Mouse (Mus musculus): ENCODE measurements around the gene Gripap1. TPM values are rescaled to one million over a fixed set of nuclear protein-coding genes. Genes with fewer than 3 reads are reported as not detected.
"Not testable (repeated sequence)": the region's sequence is repeated elsewhere in the genome, so short reads cannot be mapped to it uniquely, and the experiment has no call there.

Gene Gripap1
- 10 to 100 TPM; 15.3 to 22.7 TPM for total RNA-seq (2021)
- long read RNA-seq, experiment 1, transcript Gripap1-203 (26 exons, 3,015 nt), result major isoform, 6 of 18 reads
- long read RNA-seq, experiment 1, partial matches to known transcripts, result 3 of 18 reads
- long read RNA-seq, experiment 1, other reads (novel, unspliced or antisense), result 5 of 18 reads
- long read RNA-seq, experiment 2, transcript Gripap1-203 (26 exons, 3,015 nt), result major isoform, 6 of 21 reads
- long read RNA-seq, experiment 2, partial matches to known transcripts, result 2 of 21 reads
- long read RNA-seq, experiment 2, other reads (novel, unspliced or antisense), result 11 of 21 reads

DNA sequence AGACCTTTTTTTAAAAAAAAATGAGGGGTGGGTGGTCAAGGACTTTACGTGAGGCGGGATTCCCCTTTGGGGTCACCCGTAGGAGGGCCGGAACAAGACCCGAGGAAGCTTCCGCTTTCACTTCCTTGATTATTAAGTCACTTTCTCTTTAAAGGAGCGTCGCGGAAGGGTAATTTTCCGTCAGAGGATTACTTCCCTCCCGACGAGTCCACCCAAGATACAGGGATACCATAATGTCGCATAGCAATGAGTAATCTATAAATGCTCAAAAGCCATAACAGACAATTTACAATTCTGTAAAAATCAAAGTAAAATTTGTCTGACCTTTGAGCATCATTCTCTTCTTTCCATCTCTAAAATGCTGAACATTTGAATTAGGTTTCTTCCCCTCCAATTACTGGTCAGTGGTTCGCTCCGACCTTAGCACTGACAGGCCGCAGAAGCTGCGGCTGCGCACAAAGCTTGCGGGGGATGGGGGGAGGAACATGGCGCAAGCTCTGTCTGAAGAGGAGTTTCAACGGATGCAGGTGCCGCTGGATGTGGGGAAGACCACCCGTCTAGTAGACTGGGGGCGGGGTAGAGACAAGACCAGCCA, at the start of gene Gripap1:
Gene Gripap1, plus strand, starts transcription at position 224 of the 595 bp plus-strand sequence.
- DNase-seq, result peak; percentile 64

DNA sequence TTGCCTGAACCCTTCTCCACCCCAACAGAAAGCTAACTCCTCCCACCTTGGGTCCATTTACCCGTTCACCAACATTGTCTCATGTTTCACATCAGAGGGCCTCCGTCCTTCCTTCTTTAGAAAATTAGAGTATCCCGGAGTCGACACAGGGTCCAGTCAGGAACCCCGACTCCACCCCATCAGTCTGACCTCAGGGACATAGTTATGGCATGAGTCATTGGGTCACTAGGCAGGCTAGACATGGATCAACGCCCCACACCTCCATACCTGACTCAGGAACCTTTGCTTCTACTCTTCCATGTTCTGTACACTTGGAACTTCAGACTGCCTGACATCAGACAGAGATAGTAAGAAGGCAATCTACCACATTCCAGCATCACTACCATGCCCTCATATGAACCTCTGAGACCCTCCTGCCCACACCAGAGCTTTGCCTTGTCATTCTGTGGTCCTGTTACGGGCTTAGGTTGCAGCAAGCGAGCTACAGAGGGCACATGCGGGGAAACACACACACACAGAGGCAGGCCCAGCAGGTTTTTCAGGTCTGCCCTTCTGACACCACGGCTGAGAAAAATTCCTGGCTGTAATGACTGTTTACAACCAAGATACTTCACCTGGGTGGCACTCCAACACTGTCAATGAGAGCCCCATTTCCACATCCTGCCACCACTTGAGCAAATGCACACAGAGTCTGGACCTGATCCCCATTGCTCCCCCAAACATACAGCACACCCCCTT, 49.3 kb upstream of the Gripap1 start:
- DNase-seq, result no peak

DNA sequence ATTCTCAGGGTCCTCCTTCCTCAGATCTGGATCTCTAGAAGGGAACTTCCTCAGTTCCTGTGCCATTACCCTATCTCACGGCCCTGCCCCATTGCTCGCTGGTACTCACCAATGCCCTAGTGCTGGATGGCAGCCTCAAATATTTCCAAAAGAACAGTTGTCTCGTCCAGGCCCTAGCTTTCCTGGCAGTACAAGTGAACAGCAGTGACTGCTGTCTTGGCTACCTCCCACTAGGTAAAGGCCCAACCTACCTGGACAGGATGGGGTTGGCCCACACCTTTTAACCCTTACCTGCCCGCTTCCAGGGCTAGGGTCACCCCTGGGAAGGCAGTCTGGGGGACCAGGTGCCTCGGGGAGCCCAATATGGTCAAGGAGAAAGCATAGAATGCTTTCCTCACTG, 48.5 kb upstream of the Gripap1 start:
- no peak for DNase-seq

DNA sequence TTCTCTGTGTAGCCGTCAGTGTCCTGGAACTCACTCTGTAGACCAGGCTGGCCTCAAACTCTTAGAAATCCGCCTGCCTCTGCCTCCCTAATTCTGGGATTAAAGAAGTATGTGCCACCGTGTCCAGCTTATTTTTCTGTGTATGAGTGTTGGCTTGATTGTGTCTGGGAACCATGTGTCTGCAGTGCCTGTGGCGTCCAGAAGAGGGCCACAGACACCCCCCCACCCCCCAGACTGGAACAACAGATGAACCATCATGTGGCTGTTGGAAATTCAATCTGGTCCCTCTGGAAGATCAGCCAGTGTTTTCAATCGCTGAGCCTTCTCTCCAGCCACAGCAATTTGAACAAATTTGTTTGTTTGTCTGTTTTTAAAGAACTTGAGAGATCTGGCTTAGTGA, 46.1 kb upstream of the Gripap1 start:
- DNase-seq, result no peak

DNA sequence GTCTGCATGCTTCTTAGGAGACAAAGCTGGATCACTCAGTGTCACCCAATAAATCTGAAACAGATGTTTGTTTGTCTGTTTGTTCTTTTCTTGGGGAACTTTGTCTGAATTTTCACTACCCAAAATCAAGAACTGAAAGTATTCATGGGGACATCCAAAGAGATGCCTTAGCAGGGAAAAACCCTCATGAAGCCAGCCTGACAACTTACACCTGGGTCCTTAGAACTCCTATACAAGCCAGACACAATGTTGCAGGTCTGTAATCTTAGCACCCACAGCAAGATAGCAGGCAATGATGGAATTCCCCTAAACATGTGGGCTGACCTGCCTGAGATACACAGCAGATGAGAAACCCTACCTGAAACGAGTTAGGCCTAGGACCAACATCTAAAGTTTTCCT, 44.6 kb upstream of the Gripap1 start:
- no peak for DNase-seq

DNA sequence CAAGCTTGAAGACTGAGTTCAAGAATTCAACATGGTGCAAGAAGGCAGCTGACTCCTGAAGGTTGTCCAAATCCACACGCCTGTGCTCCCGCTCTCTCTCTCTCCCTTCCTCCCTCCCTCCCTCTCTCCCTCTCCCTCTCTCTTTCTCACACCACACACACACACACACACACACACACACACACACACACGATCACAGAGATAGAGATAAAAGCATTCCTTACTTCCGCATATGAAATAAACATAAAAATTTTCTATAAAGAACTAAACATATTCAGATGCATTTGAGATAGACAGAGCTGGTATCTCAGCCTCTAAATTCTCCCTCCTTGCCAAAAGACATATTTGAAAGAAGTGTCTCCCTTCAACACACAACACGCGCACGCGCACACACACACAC, 44.1 kb upstream of the Gripap1 start:
- no peak for DNase-seq

DNA sequence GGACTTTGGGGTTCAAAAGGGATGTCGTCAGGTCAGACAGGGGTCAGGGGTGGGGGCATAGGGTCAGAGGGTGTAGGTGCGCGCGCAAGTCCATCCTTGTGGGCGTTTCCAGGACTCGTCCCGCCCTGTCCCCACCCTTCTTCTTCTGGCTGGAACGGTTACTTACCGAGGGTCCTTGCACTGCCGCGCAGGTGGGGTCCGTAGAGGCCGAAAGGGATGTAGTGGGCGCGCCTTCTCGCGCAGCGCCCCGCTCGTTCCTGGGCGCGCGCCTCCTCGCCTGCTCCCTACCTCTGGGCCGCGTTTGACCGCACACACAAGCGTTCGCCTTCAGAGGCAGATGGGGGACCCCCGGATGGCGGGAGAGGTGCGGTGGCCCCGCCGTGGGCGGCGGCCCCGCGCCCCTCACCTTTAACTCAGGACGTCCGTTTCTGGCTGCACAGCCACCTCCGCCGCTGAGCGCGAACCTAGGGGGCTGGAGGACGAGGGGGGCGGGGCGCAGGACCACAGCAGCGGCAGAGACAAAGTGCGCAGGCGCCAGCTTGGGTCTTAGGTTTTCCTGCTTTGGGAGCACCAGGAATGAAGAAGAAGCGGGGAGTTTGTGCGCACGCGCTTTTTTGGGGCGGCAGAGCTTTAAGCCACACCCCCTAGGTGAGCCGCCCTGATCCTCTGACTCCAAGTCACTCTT, 39.0 kb upstream of the Gripap1 start, which contains the start of gene Ccdc120:
Gene Ccdc120, minus strand, starts transcription at position 474 of the 685 bp plus-strand sequence.
- peak; percentile 49 for DNase-seq

DNA sequence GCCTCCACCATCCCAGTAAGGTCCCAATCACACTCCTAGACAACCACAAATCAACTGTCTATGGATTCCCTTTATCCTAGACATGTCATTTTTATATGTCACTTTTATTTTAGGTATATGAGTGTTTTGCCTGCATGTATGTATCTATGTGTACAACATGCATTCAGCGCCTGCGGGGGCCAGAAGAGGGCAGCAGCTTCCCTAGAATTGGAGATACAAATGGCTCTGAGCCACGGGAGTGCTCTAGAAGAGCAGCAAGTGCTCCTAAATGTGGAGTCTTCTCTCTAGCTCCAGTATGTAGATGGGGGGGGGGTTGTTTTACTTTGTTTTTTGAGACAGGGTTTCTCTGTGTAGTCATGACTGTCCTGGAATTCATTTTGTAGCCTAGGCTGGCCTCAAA, 35.9 kb upstream of the Gripap1 start:
- not testable (repeated sequence) for DNase-seq

DNA sequence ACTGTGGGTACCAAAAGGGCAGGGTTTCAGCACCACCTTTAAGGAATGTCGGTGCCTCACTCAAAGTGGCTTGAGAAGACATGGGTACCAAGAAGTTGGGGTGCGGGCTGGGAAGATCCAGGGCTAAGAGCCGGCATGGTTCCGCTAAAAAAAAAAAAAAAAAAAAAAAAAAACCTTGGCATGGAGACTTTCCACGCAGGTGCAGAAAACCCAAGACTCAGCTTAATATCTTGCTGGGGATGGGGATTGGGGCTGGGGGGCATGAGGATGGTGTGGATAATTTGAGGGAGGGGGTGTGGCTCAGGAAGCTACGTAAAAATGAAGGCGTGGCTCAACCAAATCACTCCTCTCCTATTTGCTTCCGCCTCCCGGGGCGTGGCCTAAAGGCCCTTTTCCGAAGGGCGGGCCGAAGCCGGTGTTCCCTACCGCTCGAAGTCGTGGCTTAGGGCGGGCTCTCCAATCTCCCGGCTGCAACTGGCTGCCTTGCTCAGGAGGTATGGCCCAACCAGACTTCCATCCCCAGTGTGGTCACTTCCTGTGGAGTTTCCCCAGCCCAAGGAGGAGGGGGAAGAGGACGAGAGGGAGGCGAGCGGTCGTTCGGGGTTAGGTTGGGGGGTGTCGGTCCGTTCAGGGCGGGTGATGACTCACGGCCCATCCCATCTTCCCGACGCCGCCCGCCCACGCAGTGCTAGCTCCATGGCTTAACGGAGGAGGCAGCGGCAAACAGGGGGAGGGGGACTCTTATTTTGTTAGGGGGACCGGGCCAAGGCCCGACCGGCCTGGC, 27.2 kb upstream of the Gripap1 start, which contains the start of gene Tfe3:
Gene Tfe3, plus strand, starts transcription at position 424 of the 784 bp plus-strand sequence.
- peak; percentile 78 for DNase-seq

DNA sequence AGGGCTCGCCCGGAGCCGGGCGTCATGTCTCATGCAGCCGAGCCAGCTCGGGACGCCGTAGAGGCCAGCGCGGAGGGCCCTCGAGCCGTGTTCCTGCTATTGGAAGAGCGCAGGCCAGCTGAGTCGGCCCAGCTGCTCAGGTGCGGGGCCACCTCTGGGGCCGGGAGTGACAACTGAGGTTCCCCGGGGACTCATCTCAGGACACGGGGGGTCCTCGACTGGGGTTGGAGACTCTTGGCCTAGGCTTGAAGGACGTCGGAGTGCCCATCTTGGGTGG, 26.7 kb upstream of the Gripap1 start:
- no peak for DNase-seq

DNA sequence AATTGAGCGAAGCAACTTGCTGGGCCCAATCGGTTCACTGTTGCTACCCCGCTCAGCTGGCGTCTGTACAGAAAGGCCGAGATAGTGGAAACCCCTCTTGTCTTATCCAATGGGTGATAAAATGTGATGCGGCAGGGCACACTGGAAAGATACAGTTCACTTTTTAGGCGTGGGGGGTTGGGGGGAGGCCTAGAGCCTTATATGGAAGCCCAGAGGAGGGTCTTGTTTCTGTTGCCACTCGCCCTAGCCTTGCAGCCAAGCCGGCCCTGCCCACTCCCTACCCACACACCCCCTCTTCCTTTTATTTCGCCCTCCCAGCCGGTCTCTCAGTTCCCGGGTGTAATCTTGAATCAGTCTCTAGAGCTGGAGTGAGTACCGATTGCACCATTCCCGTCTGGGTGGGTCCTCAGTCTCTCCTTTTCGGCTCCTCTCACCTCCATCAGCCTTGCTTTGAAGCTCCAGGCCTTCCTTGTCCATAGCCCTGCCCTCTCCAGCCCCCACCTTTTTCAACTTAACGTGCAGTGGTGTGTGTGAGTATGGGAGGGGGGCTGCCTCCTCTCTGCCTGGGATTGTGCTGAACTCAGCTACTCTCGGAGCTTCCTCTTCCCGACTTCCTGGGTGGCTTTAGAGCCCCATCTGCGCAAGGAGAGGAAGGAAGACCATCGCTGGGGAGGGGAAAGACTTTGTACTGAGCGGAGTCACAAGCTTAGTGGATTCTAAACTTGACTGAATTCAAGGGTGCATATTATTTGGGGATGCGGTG, 25.8 kb upstream of the Gripap1 start:
- peak; percentile 8 for DNase-seq

DNA sequence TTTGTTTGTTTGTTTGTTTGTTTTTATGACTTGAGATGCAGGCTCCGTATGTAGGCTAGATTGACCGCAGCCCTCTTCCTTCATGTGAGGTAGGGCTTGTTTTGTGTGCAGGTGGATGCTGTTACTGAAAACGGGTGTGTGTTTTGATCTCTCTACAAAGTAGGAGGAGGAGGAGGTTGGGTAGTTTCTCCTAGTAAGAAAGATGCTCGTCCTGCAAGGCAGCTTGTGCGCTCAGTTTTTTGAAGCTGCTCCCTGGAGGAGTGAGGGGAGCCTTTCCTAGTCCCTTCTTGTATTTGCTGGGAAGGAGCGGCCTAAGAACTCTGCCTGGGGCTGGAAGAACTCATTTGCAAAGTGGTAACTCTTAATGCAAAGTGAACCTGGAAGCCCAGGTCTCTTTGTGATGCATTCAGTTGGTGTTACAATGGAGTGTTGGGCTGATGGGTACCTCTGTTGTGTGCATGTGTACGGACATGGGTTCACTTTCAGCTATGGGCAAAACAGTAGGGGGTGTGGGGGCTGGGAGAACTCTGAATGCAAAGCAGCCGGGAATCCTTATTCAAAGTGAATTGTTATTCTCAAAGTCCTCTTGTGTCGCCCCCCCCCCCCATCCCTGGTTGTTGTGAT, 24.8 kb upstream of the Gripap1 start:
- DNase-seq, result no peak

DNA sequence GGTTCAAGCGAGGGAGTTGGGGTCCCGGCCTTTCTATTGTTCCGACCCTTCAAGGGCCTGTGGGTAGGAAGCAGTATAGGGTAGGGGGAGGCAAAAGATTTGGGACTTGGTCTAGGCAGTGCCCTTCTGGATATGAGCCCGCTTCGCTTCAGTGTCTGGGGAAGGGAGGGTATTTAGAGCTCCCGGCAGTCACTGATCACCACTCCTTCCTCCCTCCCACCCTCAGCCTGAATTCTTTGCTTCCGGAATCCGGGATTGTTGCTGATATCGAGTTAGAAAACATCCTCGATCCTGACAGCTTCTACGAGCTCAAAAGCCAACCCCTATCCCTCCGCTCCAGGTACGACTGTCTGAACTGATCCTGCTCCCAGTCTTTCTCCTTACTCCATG, 24.3 kb upstream of the Gripap1 start:
- DNase-seq, result no peak

DNA sequence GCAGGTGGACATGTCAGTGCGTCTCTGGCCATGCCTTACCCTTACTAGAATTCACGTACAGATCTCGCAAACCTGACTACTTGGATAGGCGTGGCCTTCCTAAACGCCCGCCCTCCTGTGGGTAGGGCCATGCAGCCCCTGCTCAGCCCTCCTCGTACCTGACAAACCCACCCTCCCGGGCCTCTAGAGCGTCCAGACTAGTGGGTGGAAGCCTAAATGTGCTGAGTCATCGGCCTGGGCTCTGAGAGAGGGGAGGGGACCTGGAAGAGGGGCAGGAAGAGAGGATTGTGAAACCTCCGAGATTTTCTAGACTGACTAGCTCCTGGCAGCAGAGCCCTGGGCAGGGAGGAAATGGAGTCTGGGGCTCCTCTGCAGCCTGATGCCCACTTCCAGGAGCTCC, 23.8 kb upstream of the Gripap1 start:
- no peak for DNase-seq

DNA sequence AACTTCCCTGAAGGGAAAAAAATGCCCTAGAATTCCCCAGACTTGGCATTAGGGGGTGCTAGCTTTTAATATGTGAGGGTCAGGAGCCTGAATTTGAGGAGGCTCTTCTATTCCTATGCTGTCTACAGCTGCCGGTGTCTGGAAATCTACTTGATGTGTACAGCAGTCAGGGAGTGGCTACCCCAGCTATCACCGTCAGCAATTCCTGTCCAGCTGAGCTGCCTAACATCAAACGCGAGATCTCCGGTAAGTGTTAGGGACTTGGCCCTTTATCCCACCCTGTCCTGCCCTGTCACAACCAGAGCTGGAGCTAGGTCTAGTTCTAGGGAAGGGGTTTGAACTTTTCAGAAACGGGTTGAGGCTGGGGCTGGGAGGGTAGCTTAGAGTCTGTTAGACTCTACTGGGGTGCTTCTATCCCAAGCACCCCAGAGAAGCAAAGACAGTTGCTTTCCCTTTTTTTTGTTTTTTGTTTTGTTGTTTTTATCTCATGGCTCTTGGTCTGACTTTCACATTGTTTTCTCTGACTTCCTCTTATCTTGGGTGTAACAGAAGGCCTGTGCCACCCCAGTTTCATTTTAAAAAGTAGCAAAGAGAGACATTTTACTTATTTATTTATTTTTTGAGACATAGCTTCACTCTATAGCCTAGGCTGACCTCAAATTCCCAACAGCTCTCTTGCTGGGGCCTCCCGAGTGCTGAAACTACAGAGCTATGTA, 20.1 kb upstream of the Gripap1 start:
- DNase-seq, result no peak

DNA sequence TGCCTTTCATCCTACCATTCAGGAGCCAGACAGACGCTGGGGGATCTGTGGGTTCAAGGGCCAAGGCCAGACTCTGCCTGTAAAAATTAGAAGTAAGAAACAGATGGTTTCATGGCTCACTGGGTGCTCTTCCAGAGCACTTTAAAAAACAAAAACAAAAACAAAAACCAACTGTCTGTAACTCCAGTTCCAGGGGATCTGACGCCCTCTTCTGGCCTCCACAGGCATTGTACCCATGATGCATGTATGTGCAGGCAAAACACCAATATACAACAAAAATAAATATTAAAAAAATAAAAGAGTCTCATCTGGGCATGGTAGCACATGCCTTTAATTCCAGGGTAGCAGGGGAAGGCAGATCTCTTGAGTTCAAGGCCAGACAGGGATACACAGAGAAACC, 16.8 kb upstream of the Gripap1 start:
- no peak for DNase-seq

DNA sequence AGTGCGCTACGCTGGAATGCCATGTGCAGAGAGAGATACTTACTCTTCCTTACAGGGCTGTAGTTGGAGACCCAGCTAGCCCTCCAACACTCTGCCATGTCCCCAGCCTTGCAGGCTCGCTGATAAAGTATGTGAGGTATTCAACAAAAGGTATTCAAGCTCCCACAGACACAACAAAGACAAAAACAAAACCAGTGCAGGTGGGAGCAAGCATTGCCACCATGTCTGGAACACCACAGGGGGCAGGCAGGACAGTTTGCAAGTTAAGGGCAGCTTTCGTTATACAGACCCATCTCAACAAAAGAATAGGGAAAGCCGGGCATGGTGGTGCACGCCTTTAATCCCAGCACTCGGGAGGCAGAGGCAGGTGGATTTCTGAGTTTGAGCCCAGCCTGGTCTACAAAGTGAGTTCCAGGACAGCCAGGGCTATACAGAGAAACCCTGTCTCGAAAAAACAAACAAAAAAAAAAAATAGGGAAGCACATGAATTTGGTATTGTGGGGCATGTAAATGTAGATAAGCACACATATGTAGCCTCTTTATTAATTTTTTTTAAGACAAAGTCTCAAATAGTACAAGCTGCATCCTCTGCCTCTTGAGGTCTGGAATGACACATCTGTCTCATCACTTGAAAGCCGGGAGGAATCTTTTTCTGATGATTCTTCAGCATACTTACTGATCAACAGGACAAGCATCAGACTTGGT, 13.9 kb upstream of the Gripap1 start:
- no peak for DNase-seq

DNA sequence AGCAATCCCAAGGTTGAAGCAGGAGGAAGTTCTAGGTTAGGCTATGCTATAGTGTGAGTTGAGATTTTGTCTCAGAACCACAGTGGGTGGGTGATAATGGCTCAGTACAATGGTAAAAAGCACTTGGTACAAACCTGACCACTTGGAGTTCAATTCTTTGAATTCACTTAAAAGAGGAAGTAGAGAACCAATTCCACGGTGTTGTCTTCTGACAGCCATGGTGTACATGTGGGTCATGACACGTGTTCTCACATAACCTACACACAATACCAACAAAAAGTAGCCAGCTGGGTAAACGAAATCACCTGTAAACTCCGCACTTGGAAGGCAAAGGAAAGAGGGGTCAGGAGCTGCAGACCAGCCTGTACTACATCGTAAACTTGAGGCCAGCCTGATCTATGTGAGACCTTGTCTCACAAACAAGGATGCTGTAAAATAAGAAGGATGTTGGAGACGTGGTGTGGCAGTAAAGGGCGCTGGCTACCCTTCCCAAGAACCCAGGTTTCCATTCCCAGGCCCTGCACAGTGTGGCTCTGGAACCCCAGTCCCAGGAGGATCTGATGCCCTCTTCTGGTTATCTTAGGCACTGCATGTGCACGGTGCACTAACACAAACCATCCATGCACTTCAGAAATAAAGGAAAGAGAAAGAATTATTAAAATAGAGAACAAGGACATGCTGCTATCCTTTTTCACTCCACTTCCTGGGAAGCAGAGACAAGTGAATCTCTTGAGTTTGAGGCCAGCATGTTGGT, 13.1 kb upstream of the Gripap1 start:
- DNase-seq, result peak; percentile 51

Measured in gastrocnemius, postnatal 10 days (tissue).